ENCODE assay signal across 29 mouse cellular contexts in the genomic region with DNA sequence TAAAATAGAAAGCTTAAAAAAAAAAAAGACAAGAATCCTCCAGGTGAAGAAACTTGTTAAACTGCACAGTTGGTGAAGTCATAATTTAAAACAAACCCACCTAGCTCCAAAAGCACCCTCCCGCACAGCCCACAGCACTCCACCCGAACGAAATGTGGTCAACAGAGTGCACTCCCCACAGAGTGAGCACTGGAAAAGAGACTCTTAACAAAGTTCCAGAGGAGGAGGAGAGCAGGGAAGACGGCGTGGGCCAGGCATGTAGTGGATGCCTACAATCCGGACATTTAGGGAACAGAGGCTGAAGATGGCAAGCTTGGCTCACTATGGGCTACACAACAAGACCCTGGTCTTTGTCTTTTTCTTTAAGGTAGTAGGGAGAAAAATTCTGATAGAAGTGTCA. TPM values are rescaled to one million over a fixed set of nuclear protein-coding genes. Genes with fewer than 3 reads are reported as not detected.
DNase-seq lines count a peak whose midpoint lies in the region; ATAC-seq and TF ChIP-seq lines count a peak whose summit lies in the region.
"Had no signal": no experiment of that assay in that cellular context is flagged by ENCODE, and none has a peak within 500 bp of the region (broad histone marks: within the 10 kb centered on the region; RNA-seq: fewer than 3 reads in every experiment).

No protein-coding gene starts in this region.

- no peak for TF ChIP-seq EP300 in lung, postnatal 0 days (IDR thresholded peaks at IDR 0.05)

- H3K9me3 ChIP-seq in embryonic facial prominence, embryonic 13.5 days = no peaks in the 10 kb centered on the region
- no peaks in the 10 kb centered on the region for H3K9me3 ChIP-seq in embryonic facial prominence, embryonic 10.5 days
- H3K9me3 ChIP-seq in lung, postnatal 0 days (ENCODE audit: low read length) = no peaks in the 10 kb centered on the region
- no peaks in the 10 kb centered on the region for H3K9me3 ChIP-seq in embryonic facial prominence, embryonic 14.5 days (ENCODE audit: control insufficient read depth, low read length)
- H3K9me3 ChIP-seq: embryonic facial prominence, embryonic 12.5 days; forebrain, embryonic 12.5 days; forebrain, embryonic 15.5 days; heart, embryonic 13.5 days had no signal

- TF ChIP-seq CTCF in lung, postnatal 0 days (IDR thresholded peaks at IDR 0.05) = no peak

- no peak for ATAC-seq in embryonic facial prominence, embryonic 13.5 days (ENCODE audit: insufficient number of reproducible peaks, insufficient read depth, low FRiP score, low TSS enrichment, low read depth)
- peak; percentile 51; the same call in 1 of the 2 replicates for ATAC-seq in lung, postnatal 0 days
- no peak for ATAC-seq in embryonic facial prominence, embryonic 14.5 days (ENCODE audit: low read depth)
- ATAC-seq: forebrain, embryonic 15.5 days; hindbrain, postnatal 0 days; inflammation-experienced regulatory T-cells, adult 6 months; intestine, embryonic 16.5 days had no signal

- WGBS in embryonic facial prominence, embryonic 13.5 days = 61% methylated on average over 6 of the region's 6 CpGs
- 83% methylated on average over 6 of the region's 6 CpGs for WGBS in embryonic facial prominence, embryonic 10.5 days
- 56% methylated on average over 6 of the region's 6 CpGs for WGBS in lung, postnatal 0 days
- WGBS in embryonic facial prominence, embryonic 14.5 days = 69% methylated on average over 6 of the region's 6 CpGs

- H3ac ChIP-seq in myocyte (ENCODE audit: control insufficient read depth, insufficient read length) = no peak overlapping the region

- no peaks in the 10 kb centered on the region for H3K27me3 ChIP-seq in embryonic facial prominence, embryonic 13.5 days
- H3K27me3 ChIP-seq in embryonic facial prominence, embryonic 10.5 days (replicated peaks; ENCODE audit: low read depth, poor library complexity, severe bottlenecking) = no peaks in the 10 kb centered on the region
- H3K27me3 ChIP-seq in lung, postnatal 0 days (replicated peaks; ENCODE audit: insufficient read depth, low read length) = no peaks in the 10 kb centered on the region
- H3K27me3 ChIP-seq in embryonic facial prominence, embryonic 14.5 days (replicated peaks; ENCODE audit: control insufficient read depth, insufficient read depth, low read length) = no peaks in the 10 kb centered on the region
- H3K27me3 ChIP-seq in myocyte (ENCODE audit: control insufficient read depth, insufficient read depth, insufficient read length) = no peaks in the 10 kb centered on the region
- H3K27me3 ChIP-seq: CH12.LX; embryonic facial prominence, embryonic 12.5 days; forebrain, embryonic 12.5 days; forebrain, embryonic 15.5 days; heart, embryonic 13.5 days had no signal

- DNase-seq in embryonic facial prominence, embryonic 10.5 days (ENCODE audit: low spot score) = no peak
- DNase-seq in lung, postnatal 0 days (ENCODE audit: low spot score) = no peak
- DNase-seq in lung, postnatal 25 days (ENCODE audit: low spot score) = no peak
- DNase-seq in embryonic facial prominence, embryonic 14.5 days (ENCODE audit: low spot score) = no peak
- DNase-seq in embryo, embryonic 9.5 days (ENCODE audit: extremely low spot score) = no peak
- no peak for DNase-seq in kidney, adult 18-20 months
- DNase-seq: adrenal gland, adult 2 months; adrenal gland, postnatal 25 days; cerebellum, adult 11-12 months; cerebellum, adult 8-10 months; cerebellum, postnatal 10 days; cerebellum, postnatal 36 days; embryo, embryonic 11 days; gastrocnemius, postnatal 14 days; heart, adult 18-20 months; heart, postnatal 14 days; heart, postnatal 4 days had no signal

- peaks cover 53% of the 10 kb centered on the region for H3K36me3 ChIP-seq in embryonic facial prominence, embryonic 13.5 days
- H3K36me3 ChIP-seq in embryonic facial prominence, embryonic 10.5 days (replicated peaks) = peaks cover 94% of the 10 kb centered on the region
- peaks cover 8% of the 10 kb centered on the region; the same call in 1 of the 2 replicates for H3K36me3 ChIP-seq in lung, postnatal 0 days (ENCODE audit: insufficient read depth, low read length)
- peaks cover 48% of the 10 kb centered on the region for H3K36me3 ChIP-seq in embryonic facial prominence, embryonic 14.5 days (ENCODE audit: control insufficient read depth, insufficient read depth, low read length)
- H3K36me3 ChIP-seq in myocyte (ENCODE audit: control insufficient read depth, insufficient read depth) = peaks cover 7% of the 10 kb centered on the region

- no peak overlapping the region for H3K4me3 ChIP-seq in embryonic facial prominence, embryonic 13.5 days
- H3K4me3 ChIP-seq in embryonic facial prominence, embryonic 10.5 days = no peak overlapping the region
- no peak overlapping the region for H3K4me3 ChIP-seq in lung, postnatal 0 days (ENCODE audit: low read depth, low read length)
- H3K4me3 ChIP-seq in embryonic facial prominence, embryonic 14.5 days (ENCODE audit: low read depth, low read length) = no peak overlapping the region
- no peak overlapping the region for H3K4me3 ChIP-seq in myocyte
- H3K4me3 ChIP-seq: embryonic facial prominence, embryonic 12.5 days; erythroblast, embryonic 14.5 days; forebrain, embryonic 12.5 days; forebrain, embryonic 15.5 days; heart, embryonic 13.5 days had no signal

- peak overlapping the region; percentile 77 for H3K27ac ChIP-seq in embryonic facial prominence, embryonic 13.5 days
- no peak overlapping the region; the same call in 1 of the 2 replicates for H3K27ac ChIP-seq in embryonic facial prominence, embryonic 10.5 days (replicated peaks)
- H3K27ac ChIP-seq in lung, postnatal 0 days (ENCODE audit: low read length) = peak overlapping the region; percentile 43; the same call in 1 of the 2 replicates
- peak overlapping the region; percentile 83; the same call in 1 of the 2 replicates for H3K27ac ChIP-seq in embryonic facial prominence, embryonic 14.5 days (replicated peaks; ENCODE audit: low read depth, low read length)
- H3K27ac ChIP-seq: forebrain, embryonic 12.5 days; forebrain, embryonic 15.5 days; hindbrain, embryonic 14.5 days; hindbrain, postnatal 0 days had no signal

- peaks cover 42% of the 10 kb centered on the region for H3K79me2 ChIP-seq in myocyte (ENCODE audit: control insufficient read depth, insufficient read depth)

- TF ChIP-seq POLR2A in myocyte (IDR thresholded peaks at IDR 0.05; ENCODE audit: insufficient read length, low read depth) = no peak

- peak overlapping the region; percentile 32; the same call in 1 of the 2 replicates for H3K9ac ChIP-seq in embryonic facial prominence, embryonic 13.5 days
- H3K9ac ChIP-seq in lung, postnatal 0 days (replicated peaks; ENCODE audit: low read depth) = no peak overlapping the region; the same call in 1 of the 2 replicates
- H3K9ac ChIP-seq in embryonic facial prominence, embryonic 14.5 days (ENCODE audit: low read depth, low read length) = peak overlapping the region; percentile 3; the same call in 1 of the 2 replicates
- H3K9ac ChIP-seq: forebrain, embryonic 15.5 days; hindbrain, embryonic 14.5 days had no signal

- H3K4me2 ChIP-seq in embryonic facial prominence, embryonic 13.5 days = no peak overlapping the region
- no peak overlapping the region for H3K4me2 ChIP-seq in lung, postnatal 0 days (replicated peaks; ENCODE audit: low read depth, low read length)
- no peak overlapping the region for H3K4me2 ChIP-seq in embryonic facial prominence, embryonic 14.5 days (ENCODE audit: low read depth, low read length)
- peak overlapping the region; percentile 79 for H3K4me2 ChIP-seq in myocyte (ENCODE audit: low read depth)
- H3K4me2 ChIP-seq: forebrain, embryonic 12.5 days; forebrain, embryonic 15.5 days; heart, embryonic 13.5 days; hindbrain, embryonic 14.5 days had no signal

- peaks cover 79% of the 10 kb centered on the region for H3K4me1 ChIP-seq in embryonic facial prominence, embryonic 13.5 days
- H3K4me1 ChIP-seq in embryonic facial prominence, embryonic 10.5 days = peaks cover 63% of the 10 kb centered on the region
- no peaks in the 10 kb centered on the region for H3K4me1 ChIP-seq in lung, postnatal 0 days (ENCODE audit: insufficient read depth, low read depth, low read length)
- peaks cover 32% of the 10 kb centered on the region for H3K4me1 ChIP-seq in embryonic facial prominence, embryonic 14.5 days (ENCODE audit: control insufficient read depth, insufficient read depth, low read length)
- H3K4me1 ChIP-seq: forebrain, embryonic 12.5 days; forebrain, embryonic 15.5 days had no signal

RNA-seq across cellular contexts. Expression of a gene that starts 7.8 kb away (rescaled TPM):
- 55.6 and 57.9 TPM in 2 replicates for polyA plus RNA-seq in embryonic facial prominence, embryonic 13.5 days (2015; fragmentation: Nextera tagmentation; extraction: Ambion mirVana)
- 60.2 and 62.6 TPM in 2 replicates for polyA plus RNA-seq in embryonic facial prominence, embryonic 10.5 days (2016; fragmentation: Nextera tagmentation; extraction: Ambion mirVana)
- 21.0 and 22.8 TPM in 2 replicates for polyA plus RNA-seq in lung, postnatal 0 days (2015; fragmentation: Nextera tagmentation; extraction: Ambion mirVana)
- 54.5 and 57.3 TPM in 2 replicates for polyA plus RNA-seq in embryonic facial prominence, embryonic 14.5 days (2014; fragmentation: Nextera tagmentation; extraction: Ambion mirVana)
- 50.9 TPM for polyA plus RNA-seq in myocyte (2012; fragmentation: generic; extraction: Trizol)

RNA-seq across cellular contexts. Expression of a gene that starts 21.7 kb away (rescaled TPM):
- polyA plus RNA-seq in embryonic facial prominence, embryonic 13.5 days (2015; fragmentation: Nextera tagmentation; extraction: Ambion mirVana) = 1.4 and 1.9 TPM in 2 replicates
- 0.67 and 0.86 TPM in 2 replicates for polyA plus RNA-seq in embryonic facial prominence, embryonic 10.5 days (2016; fragmentation: Nextera tagmentation; extraction: Ambion mirVana)
- polyA plus RNA-seq in lung, postnatal 0 days (2015; fragmentation: Nextera tagmentation; extraction: Ambion mirVana) = 3.7 and 5.2 TPM in 2 replicates
- 2.2 TPM in 2 replicates for polyA plus RNA-seq in embryonic facial prominence, embryonic 14.5 days (2014; fragmentation: Nextera tagmentation; extraction: Ambion mirVana)
- 2.0 TPM for polyA plus RNA-seq in myocyte (2012; fragmentation: generic; extraction: Trizol)

RNA-seq across cellular contexts. Expression of a gene that starts 22.2 kb away (rescaled TPM):
- 7.8 and 8.6 TPM in 2 replicates for polyA plus RNA-seq in embryonic facial prominence, embryonic 13.5 days (2015; fragmentation: Nextera tagmentation; extraction: Ambion mirVana)
- 1.5 and 2.0 TPM in 2 replicates for polyA plus RNA-seq in embryonic facial prominence, embryonic 10.5 days (2016; fragmentation: Nextera tagmentation; extraction: Ambion mirVana)
- 1.3 TPM in 2 replicates for polyA plus RNA-seq in lung, postnatal 0 days (2015; fragmentation: Nextera tagmentation; extraction: Ambion mirVana)
- 7.5 and 7.6 TPM in 2 replicates for polyA plus RNA-seq in embryonic facial prominence, embryonic 14.5 days (2014; fragmentation: Nextera tagmentation; extraction: Ambion mirVana)
- 1.8 TPM for polyA plus RNA-seq in myocyte (2012; fragmentation: generic; extraction: Trizol)
- polyA plus RNA-seq: erythroblast, embryonic 14.5 days; inflammation-experienced regulatory T-cells, adult 6 months had no signal

RNA-seq across cellular contexts. Expression of a gene that starts 27.2 kb away (rescaled TPM):
- polyA plus RNA-seq in embryonic facial prominence, embryonic 13.5 days (2015; fragmentation: Nextera tagmentation; extraction: Ambion mirVana) = 82.8 and 95.7 TPM in 2 replicates
- polyA plus RNA-seq in embryonic facial prominence, embryonic 10.5 days (2016; fragmentation: Nextera tagmentation; extraction: Ambion mirVana) = 66.6 and 70.6 TPM in 2 replicates
- 185 and 199 TPM in 2 replicates for polyA plus RNA-seq in lung, postnatal 0 days (2015; fragmentation: Nextera tagmentation; extraction: Ambion mirVana)
- polyA plus RNA-seq in embryonic facial prominence, embryonic 14.5 days (2014; fragmentation: Nextera tagmentation; extraction: Ambion mirVana) = 135 and 137 TPM in 2 replicates
- polyA plus RNA-seq in myocyte (2012; fragmentation: generic; extraction: Trizol) = 112 TPM

RNA-seq across cellular contexts. Expression of a gene that starts 27.2 kb away (rescaled TPM):
- polyA plus RNA-seq in embryonic facial prominence, embryonic 13.5 days (2015; fragmentation: Nextera tagmentation; extraction: Ambion mirVana) = 103 and 104 TPM in 2 replicates
- polyA plus RNA-seq in embryonic facial prominence, embryonic 10.5 days (2016; fragmentation: Nextera tagmentation; extraction: Ambion mirVana) = 125 and 130 TPM in 2 replicates
- 82.0 and 89.9 TPM in 2 replicates for polyA plus RNA-seq in lung, postnatal 0 days (2015; fragmentation: Nextera tagmentation; extraction: Ambion mirVana)
- polyA plus RNA-seq in embryonic facial prominence, embryonic 14.5 days (2014; fragmentation: Nextera tagmentation; extraction: Ambion mirVana) = 78.1 and 80.2 TPM in 2 replicates
- 105 TPM for polyA plus RNA-seq in myocyte (2012; fragmentation: generic; extraction: Trizol)
